Mouse (Mus musculus) embryonic fibroblast, embryonic 13.5 days (primary cell): Measurements from ENCODE around the gene Zfp950.

Experiments used
- CTCF ChIP-seq: IDR thresholded peaks from 2 replicates; pipeline ENCODE4 v1.5.1; 2011; ENCODE audit warnings: mild to moderate bottlenecking, control low read depth, low read length, moderate library complexity, borderline replicate concordance; ENCODE audit not compliant: insufficient read depth
- POLR2A ChIP-seq: IDR thresholded peaks from 2 replicates; pipeline ENCODE4 v1.6.1; 2011; ENCODE audit warnings: low read depth, mild to moderate bottlenecking, control low read depth, low read length, moderate library complexity

GRCm38 (mm10) chr19:61049413-61049812 lies 91.2 kb downstream of the Zfp950 start:
- TF ChIP-seq CTCF (no peak), POLR2A (no peak)
